Mouse (Mus musculus) cortical plate, adult 2 months (tissue): ENCODE measurements around the gene Olfr51.
"Not testable (repeated sequence)": the region's sequence is repeated elsewhere in the genome, so short reads cannot be mapped to it uniquely, and the experiment has no call there.

ENCODE experiments used
- CTCF ChIP-seq: fragments of 200-500 bp; IDR thresholded peaks from 2 replicates; pipeline ENCODE4 v1.5.1; 2011; ENCODE audit warnings: mild to moderate bottlenecking, control low read depth, low read length; ENCODE audit not compliant: insufficient read depth; ENCODE audit errors: extremely low read depth
- POLR2A ChIP-seq: fragments of 200-500 bp; IDR thresholded peaks from 2 replicates; pipeline ENCODE4 v1.6.1; 2011; ENCODE audit warnings: mild to moderate bottlenecking, low read length, control low read depth; ENCODE audit not compliant: insufficient read depth; ENCODE audit errors: extremely low read depth

- not testable (repeated sequence) for TF ChIP-seq POLR2A, CTCF
Measured at GRCm38 (mm10) chr11:51044776-51045175, 41.4 kb downstream of the Olfr51 start.
